Mouse (Mus musculus) left cerebral cortex, postnatal 25 days (tissue): ENCODE data around the gene Slc35f6. TPM values are rescaled to one million over a fixed set of nuclear protein-coding genes. Genes with fewer than 3 reads are reported as not detected.
A peak's percentile ranks its signal among the peaks of the same experiment; 100 is the strongest.
"Not testable (repeated sequence)": the region's sequence is repeated elsewhere in the genome, so short reads cannot be mapped to it uniquely, and the experiment has no call there.

Experiments used
- DNase-seq, 2 experiments: peaks; one replicate each; pipeline ENCODE4 v3.0.0; 2022; ENCODE audit warnings: low spot score in 2 of 2, mixed read lengths in 1 of 2
- intact Hi-C: fragments of 180-260 bp; cut with DNase I; formaldehyde crosslinking; loops from one replicate; pipeline ENCODE4 v1.15.1; 2025
- microRNA-seq, 2 experiments: library from miRNA; unstranded; fragments of <30 nt; microRNA quantifications; one replicate each; pipeline ENCODE4 v1.2.0; 2022
- total RNA-seq, 2 experiments: library from RNA; stranded (reverse); gene quantifications; 2 replicates each; pipeline ENCODE4 v1.2.3; 2021

The Slc35f6 gene
- total RNA-seq, 2 experiments from 2014 or later = 40.5 to 40.9 TPM

DNA sequence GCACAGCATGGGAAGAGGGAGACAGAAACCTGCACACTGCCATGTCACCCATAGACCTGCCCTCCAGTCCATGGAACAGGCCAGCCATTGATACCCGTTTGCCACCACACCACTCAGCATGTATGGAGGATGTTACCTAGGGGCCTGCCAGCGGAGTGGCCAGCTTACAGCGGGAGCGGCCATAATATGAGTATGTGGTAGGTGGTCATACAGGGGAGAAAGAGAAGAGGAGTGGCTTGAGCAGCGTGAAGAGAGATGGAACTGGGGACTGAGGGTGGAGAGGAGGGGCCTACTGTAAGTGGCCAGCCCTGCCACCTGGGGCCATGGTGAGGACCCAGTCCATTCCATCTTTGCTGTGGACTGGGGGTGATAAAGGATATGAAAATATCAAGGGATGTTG is 34.2 kb downstream of the Slc35f6 start:
- intact Hi-C loops = no loop called here
- no peak for DNase-seq

DNA sequence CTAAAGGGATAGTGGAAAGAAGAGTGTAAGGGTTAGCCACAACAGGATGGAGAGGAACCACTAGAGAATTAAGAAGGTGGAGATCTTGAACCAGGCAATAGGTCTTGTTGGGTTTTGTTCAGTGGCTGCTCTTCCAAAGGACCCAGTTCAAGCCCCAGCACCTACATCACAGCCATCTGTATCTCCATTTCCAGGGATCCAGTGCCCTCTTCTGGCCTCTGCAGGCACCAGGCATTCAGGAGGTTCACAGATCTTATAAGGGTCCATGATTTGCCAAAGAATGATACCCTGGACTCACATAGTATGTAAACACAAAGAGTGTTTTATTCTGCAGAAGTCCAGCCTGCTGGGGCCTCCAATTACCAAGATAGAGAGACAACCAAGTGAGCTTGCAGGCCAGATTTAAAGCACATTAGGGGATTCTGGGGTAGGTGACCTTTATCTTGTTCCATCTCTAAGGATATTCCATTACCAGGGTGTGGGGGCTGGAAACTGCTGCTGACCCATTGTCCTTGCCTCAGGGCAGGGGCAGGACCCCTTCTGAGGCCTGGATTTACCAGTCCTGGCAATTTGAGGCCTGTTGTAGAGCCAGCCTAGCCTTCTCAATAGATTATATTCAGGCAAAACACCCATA is 35.4 kb downstream of the Slc35f6 start:
- intact Hi-C loops = no loop called here

DNA sequence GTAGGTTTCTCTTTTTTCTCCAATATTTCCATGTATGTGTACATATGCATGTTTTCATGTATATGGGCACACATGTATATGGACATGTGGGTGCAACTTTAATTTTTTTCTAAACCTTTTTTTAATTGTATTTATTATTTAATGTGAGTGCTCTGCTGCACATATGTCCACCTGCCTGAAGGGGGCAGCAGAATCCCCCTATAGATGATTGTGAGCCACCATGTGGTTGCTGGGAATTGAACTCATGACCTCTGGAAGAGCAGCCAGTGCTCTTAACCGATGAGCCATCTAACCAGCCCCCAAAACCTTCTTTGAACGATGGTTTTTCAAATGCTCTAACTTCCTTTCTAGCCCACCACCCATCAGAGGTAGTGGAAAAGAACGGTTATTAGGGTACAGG is 36.3 kb downstream of the Slc35f6 start:
- no peak for DNase-seq
- intact Hi-C loops = no loop called here

More for the DNA sequence above, 35.4 kb downstream of the Slc35f6 start:
- DNase-seq = no peak

DNA sequence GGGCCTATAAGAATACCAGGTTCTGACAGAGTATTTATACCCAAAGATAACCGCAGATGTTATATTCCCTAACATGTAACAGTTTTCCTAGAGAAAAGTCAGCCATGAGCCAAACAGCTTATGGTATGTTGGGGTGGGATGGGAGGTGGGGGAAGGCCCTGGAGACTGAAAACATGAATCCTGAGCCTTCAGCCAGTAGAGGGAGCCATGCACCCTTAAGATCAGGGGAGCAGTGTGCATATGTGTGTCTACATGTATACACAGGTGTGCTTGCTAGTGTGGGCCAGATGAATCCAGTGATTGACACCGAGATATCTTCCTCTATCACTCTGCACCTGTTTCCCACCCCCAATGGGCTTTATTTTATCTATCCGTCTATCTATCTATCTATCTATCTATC is 39.0 kb downstream of the Slc35f6 start:
- intact Hi-C loops = loop anchor here (1.0 kb wide), 1 partner anchor 89 kb away; no protein-coding TSS in a partner anchor
- DNase-seq = peak; percentile 28 to 49

DNA sequence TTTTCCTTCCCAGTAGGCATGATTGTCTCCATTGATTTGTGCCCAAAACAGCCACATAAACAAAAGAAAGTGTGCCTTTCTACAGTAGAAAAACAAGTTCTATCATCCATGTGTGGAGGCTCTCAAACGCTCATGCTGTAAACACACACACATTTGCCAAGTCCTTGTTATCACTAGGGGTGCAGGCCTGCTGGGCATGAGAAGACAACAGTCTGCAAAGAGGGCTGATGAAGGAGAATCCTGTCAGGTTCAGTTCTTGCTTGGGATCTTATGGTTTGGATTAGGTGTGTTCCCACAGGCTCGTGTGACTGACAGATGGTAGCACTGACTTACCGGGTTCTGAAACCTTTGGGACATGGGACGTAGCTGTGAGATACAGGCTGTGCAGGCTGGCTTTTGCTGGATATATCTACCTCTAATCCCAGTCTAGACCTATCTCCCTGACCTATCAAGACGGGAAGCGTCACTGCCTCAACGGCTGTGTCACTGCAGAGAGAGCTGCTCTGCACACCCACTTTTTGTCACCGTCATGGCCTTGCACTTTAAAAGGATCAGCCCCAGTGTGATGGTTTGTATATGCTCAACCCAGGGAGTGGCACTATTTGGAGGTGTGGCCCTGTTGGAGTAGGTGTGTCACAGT is 52.7 kb downstream of the Slc35f6 start:
- intact Hi-C loops = no loop called here
- no peak for DNase-seq

DNA sequence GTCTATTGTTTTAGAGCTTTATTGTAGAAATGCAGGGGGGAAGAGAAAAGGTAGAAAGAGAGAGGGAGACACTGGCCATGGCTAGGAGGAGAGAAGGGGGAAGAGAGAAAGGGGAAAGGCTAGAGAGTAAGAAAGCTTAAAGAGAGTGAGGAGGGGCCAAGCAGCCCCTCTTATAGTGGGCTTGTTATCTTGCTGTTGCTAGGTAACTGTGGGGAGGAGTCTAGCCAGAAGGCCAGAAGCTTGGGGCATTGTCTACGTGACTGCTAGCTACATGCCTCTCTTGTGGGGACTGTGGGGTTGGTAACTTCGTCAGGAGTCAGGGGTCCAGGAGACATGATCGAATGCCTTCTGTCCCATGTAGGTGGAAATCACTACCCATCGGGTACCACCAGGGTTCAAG is 53.6 kb downstream of the Slc35f6 start:
- DNase-seq, intact Hi-C loops: not testable (repeated sequence)

DNA sequence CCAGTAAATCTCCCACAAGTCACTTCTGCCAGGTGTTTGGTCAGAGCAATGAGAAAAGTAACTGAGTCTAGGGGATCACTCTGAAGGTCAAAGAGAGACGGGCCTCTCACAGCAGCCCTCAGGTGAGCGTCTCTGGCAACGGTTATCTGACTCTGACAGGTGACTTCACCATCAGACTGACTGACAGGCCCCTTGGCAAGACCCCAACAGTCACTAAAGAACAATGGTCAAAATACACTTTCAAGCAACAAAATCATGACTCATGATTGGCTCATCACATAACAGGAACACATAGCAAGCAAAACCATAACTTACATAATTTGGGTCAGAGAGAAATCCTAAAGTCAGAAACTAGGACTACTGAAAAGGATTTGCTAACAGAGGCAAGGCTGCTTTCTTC is 54.1 kb downstream of the Slc35f6 start:
- no peak for DNase-seq
- intact Hi-C loops = no loop called here

Small RNAs within 50 kb of the gene (microRNA-seq; reads per million reads assigned to microRNA genes)
- gene Mir5625 = 0.50 to 1.0 reads per million in 2 experiments

Other genes with a start within 250 kb of the Slc35f6 start
- 10 to 100 TPM; 17.3 to 24.0 TPM for gene Otof, start 186.0 kb upstream of the Slc35f6 start, total RNA-seq
- gene 1700001C02Rik, start 181.9 kb upstream of the Slc35f6 start, total RNA-seq = not detected
- not detected for gene Cib4, start 102.1 kb upstream of the Slc35f6 start, total RNA-seq
- gene Kcnk3, start 59.8 kb upstream of the Slc35f6 start, total RNA-seq = 10 to 100 TPM; 21.3 to 21.6 TPM
- 1 to 10 TPM; 6.7 to 8.0 TPM for gene Cenpa, start 18.8 kb downstream of the Slc35f6 start, total RNA-seq
- 10 to 100 TPM; 27.7 to 31.5 TPM for gene Dpysl5, start 63.6 kb downstream of the Slc35f6 start, total RNA-seq
- gene Mapre3, start 166.7 kb downstream of the Slc35f6 start, total RNA-seq = 100 to 1,000 TPM; 210 to 224 TPM
- 10 to 100 TPM; 65.5 to 71.3 TPM for gene Tmem214, start 220.1 kb downstream of the Slc35f6 start, total RNA-seq
- 10 to 100 TPM; 14.3 to 17.8 TPM for gene Agbl5, start 240.8 kb downstream of the Slc35f6 start, total RNA-seq